ENCODE assay signal across 9 mouse cellular contexts in the genomic region with DNA sequence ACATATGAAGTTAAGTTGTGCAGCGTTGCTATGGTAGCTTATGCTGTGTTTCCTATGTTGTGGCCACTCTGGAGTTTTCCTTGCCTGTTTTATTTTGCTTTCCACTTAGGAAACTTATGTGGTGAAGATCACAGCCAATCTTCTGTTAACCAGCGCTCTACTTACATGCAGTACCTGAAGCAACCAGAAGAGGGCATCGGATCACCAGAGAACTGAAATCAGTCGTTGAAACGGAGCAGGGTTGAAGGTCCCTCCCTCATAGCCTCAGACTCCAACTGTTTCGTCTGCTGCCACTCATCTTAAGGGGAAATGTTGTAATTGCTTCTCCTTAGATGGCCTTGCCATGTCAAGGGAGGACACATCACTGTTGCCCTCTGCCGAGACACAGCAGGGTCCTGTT. TPM values are rescaled to one million over a fixed set of nuclear protein-coding genes. Genes with fewer than 3 reads are reported as not detected.
DNase-seq lines count a peak whose midpoint lies in the region; ATAC-seq and TF ChIP-seq lines count a peak whose summit lies in the region.
"Had no signal": no experiment of that assay in that cellular context is flagged by ENCODE, and none has a peak within 500 bp of the region (broad histone marks: within the 10 kb centered on the region; RNA-seq: fewer than 3 reads in every experiment).

No protein-coding gene starts in this region.

- TF ChIP-seq CTCF in embryonic fibroblast, embryonic 13.5 days (IDR thresholded peaks at IDR 0.05; ENCODE audit: borderline replicate concordance, insufficient read depth, low read length) = peak; percentile 50; the same call in 1 of the 2 replicates
- peak; percentile 91 for TF ChIP-seq CTCF in liver, postnatal 0 days (IDR thresholded peaks at IDR 0.05; ENCODE audit: low read depth)

- no peak for TF ChIP-seq POLR2A in embryonic fibroblast, embryonic 13.5 days (IDR thresholded peaks at IDR 0.05; ENCODE audit: low read depth, low read length)

- no peaks in the 10 kb centered on the region for H3K9me3 ChIP-seq in liver, postnatal 0 days (ENCODE audit: low read length)
- H3K9me3 ChIP-seq: stomach, embryonic 15.5 days had no signal

- 0 out of 2 replicates have a peak, but pooled peaks cover 6% of the 10 kb centered on the region for H3K27me3 ChIP-seq in liver, postnatal 0 days (ENCODE audit: insufficient read depth, low read length)
- H3K27me3 ChIP-seq: stomach, embryonic 15.5 days had no signal

- no peak for ATAC-seq in liver, postnatal 0 days

- no peaks in the 10 kb centered on the region for H3K4me1 ChIP-seq in embryonic fibroblast, embryonic 13.5 days (ENCODE audit: control insufficient read depth, insufficient read depth, low read length)
- H3K4me1 ChIP-seq in liver, postnatal 0 days (ENCODE audit: insufficient read depth) = no peaks in the 10 kb centered on the region
- H3K4me1 ChIP-seq: stomach, embryonic 15.5 days had no signal

- WGBS in liver, postnatal 0 days (ENCODE audit: insufficient replicate concordance) = 12% methylated on average over 7 of the region's 7 CpGs

- no peak overlapping the region for H3K9ac ChIP-seq in liver, postnatal 0 days (replicated peaks)
- H3K9ac ChIP-seq: stomach, embryonic 15.5 days had no signal

- no peak overlapping the region for H3K4me3 ChIP-seq in embryonic fibroblast, embryonic 13.5 days (ENCODE audit: insufficient read depth, low read length)
- no peak overlapping the region for H3K4me3 ChIP-seq in liver, postnatal 0 days (ENCODE audit: low read depth, low read length)
- H3K4me3 ChIP-seq: stomach, embryonic 15.5 days had no signal

- H3K36me3 ChIP-seq in liver, postnatal 0 days (replicated peaks; ENCODE audit: insufficient read depth, low read length) = no peaks in the 10 kb centered on the region
- H3K36me3 ChIP-seq: stomach, embryonic 15.5 days had no signal

- no peak overlapping the region for H3K27ac ChIP-seq in embryonic fibroblast, embryonic 13.5 days (ENCODE audit: insufficient read depth, low read length)
- H3K27ac ChIP-seq in liver, postnatal 0 days (ENCODE audit: low read depth) = no peak overlapping the region
- H3K27ac ChIP-seq: stomach, embryonic 15.5 days had no signal

- no peak for TF ChIP-seq EP300 in liver, postnatal 0 days (IDR thresholded peaks at IDR 0.05; ENCODE audit: low read depth)

- DNase-seq in urinary bladder, postnatal 14 days (ENCODE audit: low spot score) = peak; percentile 82
- DNase-seq in urinary bladder, postnatal 10 days (ENCODE audit: low spot score) = no peak
- peak; percentile 40 to 44 for DNase-seq in adrenal gland, postnatal 4 days (ENCODE audit: low spot score in 2 of 2)
- DNase-seq in kidney, adult 8-10 months = peak; percentile 70 to 80
- peak; percentile 73 for DNase-seq in liver, postnatal 0 days
- peak; percentile 45 for DNase-seq in ovary, postnatal 36 days (ENCODE audit: low spot score)
- DNase-seq in thymus, postnatal 25 days = peak; percentile 70

- no peak overlapping the region for H3K4me2 ChIP-seq in liver, postnatal 0 days (ENCODE audit: low read depth, low read length)
- H3K4me2 ChIP-seq: stomach, embryonic 15.5 days had no signal

RNA-seq across cellular contexts. Expression of gene Pla2g5, which starts 3.1 kb away (rescaled TPM):
- total RNA-seq in adrenal gland, postnatal 4 days (2021) = 10 to 100 TPM; 31.0 to 32.6 TPM
- polyA plus RNA-seq in embryonic fibroblast, embryonic 13.5 days (2011; ENCODE audit: insufficient read length, low read depth, missing spikeins) = not detected in 2 replicates
- polyA plus RNA-seq in liver, postnatal 0 days (2015; fragmentation: Nextera tagmentation; extraction: Ambion mirVana) = not detected in 2 replicates

RNA-seq across cellular contexts. Expression of gene Gm13030, which starts 7.4 kb away (rescaled TPM):
- total RNA-seq in adrenal gland, postnatal 4 days (2021) = not detected
- polyA plus RNA-seq in embryonic fibroblast, embryonic 13.5 days (2011; ENCODE audit: insufficient read length, low read depth, missing spikeins) = not detected in 2 replicates
- polyA plus RNA-seq in liver, postnatal 0 days (2015; fragmentation: Nextera tagmentation; extraction: Ambion mirVana) = not detected in 2 replicates
- polyA plus RNA-seq: stomach, embryonic 15.5 days had no signal

RNA-seq across cellular contexts. Expression of gene Pla2g2e, which starts 11.3 kb away (rescaled TPM):
- 1 to 10 TPM; 1.3 to 1.5 TPM for total RNA-seq in adrenal gland, postnatal 4 days (2021)
- polyA plus RNA-seq in embryonic fibroblast, embryonic 13.5 days (2011; ENCODE audit: insufficient read length, low read depth, missing spikeins) = 0.61 TPM in 1 of 2 replicates, not detected in the other
- polyA plus RNA-seq in liver, postnatal 0 days (2015; fragmentation: Nextera tagmentation; extraction: Ambion mirVana) = not detected in 2 replicates
- polyA plus RNA-seq: stomach, embryonic 15.5 days had no signal

RNA-seq across cellular contexts. Expression of gene Otud3, which starts 47.3 kb away (rescaled TPM):
- total RNA-seq in adrenal gland, postnatal 4 days (2021) = 10 to 100 TPM in 1 of 2 experiments, 1 to 10 TPM in 1; 9.1 to 10.1 TPM
- polyA plus RNA-seq in embryonic fibroblast, embryonic 13.5 days (2011; ENCODE audit: insufficient read length, low read depth, missing spikeins) = 8.9 and 9.2 TPM in 2 replicates
- 1.2 and 1.5 TPM in 2 replicates for polyA plus RNA-seq in liver, postnatal 0 days (2015; fragmentation: Nextera tagmentation; extraction: Ambion mirVana)
